Mouse (Mus musculus): ENCODE measurements around the gene Cmss1. TPM values are rescaled to one million over a fixed set of nuclear protein-coding genes. Genes with fewer than 3 reads are reported as not detected.

Gene Cmss1
- polyA plus RNA-seq, 1 experiment from 2014 or later: 52.5 TPM

DNA sequence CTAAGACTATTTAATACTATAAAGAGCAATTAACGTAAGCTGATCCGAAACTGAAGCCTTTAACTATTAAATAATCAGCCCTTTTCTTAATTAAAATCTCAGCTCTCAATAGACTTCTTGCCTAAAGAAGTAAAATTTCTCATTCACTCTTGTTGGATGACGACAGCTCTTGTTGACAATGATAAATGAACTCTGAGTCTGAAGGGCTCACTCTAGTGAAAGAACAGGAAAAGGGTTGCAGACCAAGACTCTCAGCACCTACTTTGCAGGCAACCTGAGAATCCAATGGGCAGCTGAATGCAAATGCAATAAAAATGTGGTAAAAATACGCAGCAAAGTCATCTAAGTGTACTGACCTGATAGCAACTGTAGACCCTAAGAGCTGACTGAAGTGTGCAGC, 81.2 kb downstream of the Cmss1 start:
- no peaks in the 10 kb centered on the region for H3K9me3 ChIP-seq (ENCODE audit: control insufficient read depth, low read length)
- ATAC-seq (replicated peaks; ENCODE audit: low FRiP score) (no peak), DNase-seq (ENCODE audit: low spot score) (no peak)
- 83% methylated on average over 4 of the region's 4 CpGs for WGBS
- H3K4me1 ChIP-seq (replicated peaks; ENCODE audit: control insufficient read depth, insufficient read depth, low read length): no peaks in the 10 kb centered on the region
- no peak overlapping the region for H3K27ac ChIP-seq (ENCODE audit: low read depth, low read length)
- H3K4me2 ChIP-seq (ENCODE audit: low read depth, low read length, severe bottlenecking): no peak overlapping the region
- H3K4me3 ChIP-seq (ENCODE audit: low read depth, low read length): no peak overlapping the region
- H3K27me3 ChIP-seq (ENCODE audit: control insufficient read depth, insufficient read depth, low read length): no peaks in the 10 kb centered on the region
- H3K36me3 ChIP-seq (ENCODE audit: control insufficient read depth, insufficient read depth, low read length): no peaks in the 10 kb centered on the region
- H3K9ac ChIP-seq (ENCODE audit: low read length): no peak overlapping the region

DNA sequence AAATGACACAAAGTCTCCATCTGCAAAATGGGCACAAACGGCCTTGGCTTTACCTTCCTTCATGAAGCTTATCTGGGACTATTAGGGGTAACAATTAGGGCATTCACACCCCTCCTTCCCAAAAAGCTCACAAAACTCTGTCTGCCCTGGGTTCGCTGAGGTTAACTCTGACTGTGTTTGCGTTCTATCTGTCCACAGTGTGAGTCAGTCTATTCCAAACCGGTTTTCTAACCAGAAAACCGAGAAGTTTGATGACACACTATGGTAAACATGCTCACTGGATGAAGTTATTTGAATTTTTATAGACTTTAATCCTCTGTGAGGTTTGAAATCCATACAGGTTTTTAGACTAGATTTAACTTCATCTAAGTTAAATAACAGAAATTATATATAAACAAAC, 81.6 kb downstream of the Cmss1 start:
- H3K9ac ChIP-seq (ENCODE audit: low read length): no peak overlapping the region
- H3K4me2 ChIP-seq (ENCODE audit: low read depth, low read length, severe bottlenecking): no peak overlapping the region
- DNase-seq (ENCODE audit: low spot score) (no peak), ATAC-seq (replicated peaks; ENCODE audit: low FRiP score) (no peak)
- no peaks in the 10 kb centered on the region for H3K9me3 ChIP-seq (ENCODE audit: control insufficient read depth, low read length)
- no peaks in the 10 kb centered on the region for H3K27me3 ChIP-seq (ENCODE audit: control insufficient read depth, insufficient read depth, low read length)
- no peaks in the 10 kb centered on the region for H3K4me1 ChIP-seq (replicated peaks; ENCODE audit: control insufficient read depth, insufficient read depth, low read length)
- H3K4me3 ChIP-seq (ENCODE audit: low read depth, low read length): no peak overlapping the region
- no peaks in the 10 kb centered on the region for H3K36me3 ChIP-seq (ENCODE audit: control insufficient read depth, insufficient read depth, low read length)
- 81% methylated on average over 5 of the region's 5 CpGs for WGBS
- H3K27ac ChIP-seq (ENCODE audit: low read depth, low read length): no peak overlapping the region

DNA sequence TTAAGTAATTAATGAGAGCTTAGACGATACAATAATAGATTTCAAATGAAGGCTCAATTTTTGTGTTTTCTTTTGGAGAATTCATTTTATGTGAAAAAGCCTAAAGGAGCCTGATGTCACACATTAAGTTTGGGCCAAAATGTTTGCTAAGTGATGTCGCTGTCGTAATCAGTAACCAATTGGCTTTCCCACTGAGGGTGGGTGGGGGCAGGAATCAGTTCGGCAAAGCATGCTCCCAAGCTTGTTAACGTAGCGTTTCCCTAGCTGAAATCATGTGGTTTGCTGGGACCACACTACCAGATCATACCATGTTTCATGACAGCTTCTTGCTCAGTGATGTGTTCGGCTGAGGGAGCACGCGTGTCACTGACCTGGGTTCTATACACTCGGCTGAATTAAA, 91.0 kb downstream of the Cmss1 start:
- no peaks in the 10 kb centered on the region for H3K9me3 ChIP-seq (ENCODE audit: control insufficient read depth, low read length)
- no peaks in the 10 kb centered on the region for H3K4me1 ChIP-seq (replicated peaks; ENCODE audit: control insufficient read depth, insufficient read depth, low read length)
- H3K9ac ChIP-seq (ENCODE audit: low read length): no peak overlapping the region
- DNase-seq (ENCODE audit: low spot score) (no peak), ATAC-seq (replicated peaks; ENCODE audit: low FRiP score) (no peak)
- H3K27me3 ChIP-seq (ENCODE audit: control insufficient read depth, insufficient read depth, low read length): no peaks in the 10 kb centered on the region
- H3K36me3 ChIP-seq (ENCODE audit: control insufficient read depth, insufficient read depth, low read length): no peaks in the 10 kb centered on the region
- WGBS: 90% methylated on average over 10 of the region's 10 CpGs
- no peak overlapping the region for H3K4me2 ChIP-seq (ENCODE audit: low read depth, low read length, severe bottlenecking)
- no peak overlapping the region for H3K27ac ChIP-seq (ENCODE audit: low read depth, low read length)
- no peak overlapping the region for H3K4me3 ChIP-seq (ENCODE audit: low read depth, low read length)

DNA sequence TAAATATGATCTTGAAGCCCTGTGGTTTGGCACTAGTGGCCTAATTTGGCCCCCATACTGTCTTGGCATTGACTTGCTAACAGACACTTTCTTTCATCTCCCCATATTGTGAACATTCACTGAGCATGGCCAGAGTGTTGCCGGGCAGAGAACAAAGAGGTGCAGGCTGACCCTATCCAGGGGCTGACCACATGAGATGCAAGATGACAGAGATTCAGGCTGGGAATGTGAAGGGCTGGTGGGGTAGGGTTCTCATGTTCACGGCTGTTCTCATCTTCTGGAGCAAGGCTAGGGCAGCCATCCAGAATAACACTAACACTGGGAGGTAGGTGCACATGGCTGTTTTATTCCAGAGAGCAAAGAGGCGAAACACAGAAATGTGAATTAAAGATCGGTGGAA, 92.3 kb downstream of the Cmss1 start:
- WGBS: 74% methylated on average over 4 of the region's 4 CpGs
- H3K27me3 ChIP-seq (ENCODE audit: control insufficient read depth, insufficient read depth, low read length): no peaks in the 10 kb centered on the region
- H3K4me1 ChIP-seq (replicated peaks; ENCODE audit: control insufficient read depth, insufficient read depth, low read length): no peaks in the 10 kb centered on the region
- H3K4me3 ChIP-seq (ENCODE audit: low read depth, low read length): no peak overlapping the region
- ATAC-seq (replicated peaks; ENCODE audit: low FRiP score): no peak
- DNase-seq (ENCODE audit: low spot score): no peak
- no peak overlapping the region for H3K27ac ChIP-seq (ENCODE audit: low read depth, low read length)
- H3K4me2 ChIP-seq (ENCODE audit: low read depth, low read length, severe bottlenecking): no peak overlapping the region
- H3K36me3 ChIP-seq (ENCODE audit: control insufficient read depth, insufficient read depth, low read length): no peaks in the 10 kb centered on the region
- no peak overlapping the region for H3K9ac ChIP-seq (ENCODE audit: low read length)
- H3K9me3 ChIP-seq (ENCODE audit: control insufficient read depth, low read length): no peaks in the 10 kb centered on the region

DNA sequence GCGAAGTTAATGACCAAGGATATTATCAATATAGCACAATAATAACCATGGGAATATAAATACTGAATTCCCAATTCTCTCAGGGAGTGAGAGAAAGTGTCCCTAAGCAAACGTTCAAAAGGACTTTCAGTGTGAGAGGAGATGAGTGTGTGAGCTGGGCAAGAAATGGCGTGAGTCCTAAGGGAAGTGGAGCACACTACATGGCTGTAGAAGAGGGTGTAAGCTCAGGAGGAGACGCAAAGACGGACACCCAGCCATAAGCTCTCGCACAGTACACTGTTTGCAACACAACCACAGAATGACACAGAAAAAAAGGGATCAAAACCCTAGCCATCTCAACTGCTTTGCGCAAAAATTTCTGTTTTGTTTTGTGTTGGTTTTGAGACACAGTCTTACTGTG, 93.1 kb downstream of the Cmss1 start:
- ATAC-seq (replicated peaks; ENCODE audit: low FRiP score) (no peak), DNase-seq (ENCODE audit: low spot score) (no peak)
- no peaks in the 10 kb centered on the region for H3K4me1 ChIP-seq (replicated peaks; ENCODE audit: control insufficient read depth, insufficient read depth, low read length)
- 87% methylated on average over 7 of the region's 7 CpGs for WGBS
- H3K36me3 ChIP-seq (ENCODE audit: control insufficient read depth, insufficient read depth, low read length): no peaks in the 10 kb centered on the region
- no peak overlapping the region for H3K4me2 ChIP-seq (ENCODE audit: low read depth, low read length, severe bottlenecking)
- H3K9ac ChIP-seq (ENCODE audit: low read length): no peak overlapping the region
- no peaks in the 10 kb centered on the region for H3K27me3 ChIP-seq (ENCODE audit: control insufficient read depth, insufficient read depth, low read length)
- no peak overlapping the region for H3K27ac ChIP-seq (ENCODE audit: low read depth, low read length)
- H3K9me3 ChIP-seq (ENCODE audit: control insufficient read depth, low read length): no peaks in the 10 kb centered on the region
- no peak overlapping the region for H3K4me3 ChIP-seq (ENCODE audit: low read depth, low read length)

DNA sequence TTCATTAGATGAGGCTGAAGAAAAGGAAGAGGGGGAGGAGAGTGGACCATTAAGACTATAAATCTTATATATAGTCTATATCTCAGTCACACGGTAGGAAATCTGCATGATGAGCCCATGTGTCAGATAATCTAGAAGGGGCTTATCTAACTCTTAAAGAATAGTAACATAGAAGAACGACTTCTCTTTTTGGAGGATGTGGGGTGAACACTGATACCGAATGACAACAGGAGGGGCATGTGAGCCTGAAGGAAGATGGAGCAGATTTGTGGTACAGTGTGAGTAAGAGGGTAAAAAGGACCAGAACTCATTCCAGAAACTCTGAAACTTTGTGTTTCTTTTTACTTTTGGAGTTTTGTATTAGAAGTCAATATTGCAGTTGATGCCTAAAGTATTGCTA, 97.6 kb downstream of the Cmss1 start:
- DNase-seq (ENCODE audit: low spot score) (no peak), ATAC-seq (replicated peaks; ENCODE audit: low FRiP score) (no peak)
- Histone ChIP-seq H3K27me3 (ENCODE audit: control insufficient read depth, insufficient read depth, low read length) (no peaks in the 10 kb centered on the region), H3K9ac (ENCODE audit: low read length) (no peak overlapping the region), H3K4me3 (ENCODE audit: low read depth, low read length) (no peak overlapping the region), H3K36me3 (ENCODE audit: control insufficient read depth, insufficient read depth, low read length) (no peaks in the 10 kb centered on the region), H3K9me3 (ENCODE audit: control insufficient read depth, low read length) (no peaks in the 10 kb centered on the region), H3K27ac (ENCODE audit: low read depth, low read length) (no peak overlapping the region), H3K4me2 (ENCODE audit: low read depth, low read length, severe bottlenecking) (no peak overlapping the region), H3K4me1 (replicated peaks; ENCODE audit: control insufficient read depth, insufficient read depth, low read length) (no peaks in the 10 kb centered on the region)
- WGBS: 93% methylated on average over 3 of the region's 3 CpGs

DNA sequence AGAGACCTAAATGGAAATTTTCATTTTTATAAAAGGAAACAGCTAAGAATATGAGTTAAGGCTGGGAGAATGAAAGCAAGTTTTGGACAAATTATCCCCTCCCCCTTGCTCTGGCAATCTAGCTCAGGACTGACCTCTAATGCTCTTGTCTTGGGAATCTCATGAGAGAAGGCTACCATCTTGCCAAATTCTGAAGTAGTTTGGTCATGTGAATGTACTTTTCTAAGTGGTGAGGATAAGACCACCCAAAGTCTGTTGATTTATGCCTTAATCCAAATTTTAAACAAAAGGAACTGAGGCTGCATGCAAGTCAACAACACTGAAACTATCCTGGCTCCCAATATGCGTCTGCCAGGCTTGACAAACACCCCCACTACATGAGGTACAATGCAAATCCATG, 98.3 kb downstream of the Cmss1 start:
- Histone ChIP-seq H3K27ac (ENCODE audit: low read depth, low read length) (no peak overlapping the region), H3K9me3 (ENCODE audit: control insufficient read depth, low read length) (no peaks in the 10 kb centered on the region), H3K4me2 (ENCODE audit: low read depth, low read length, severe bottlenecking) (no peak overlapping the region), H3K4me3 (ENCODE audit: low read depth, low read length) (no peak overlapping the region), H3K9ac (ENCODE audit: low read length) (no peak overlapping the region), H3K36me3 (ENCODE audit: control insufficient read depth, insufficient read depth, low read length) (no peaks in the 10 kb centered on the region), H3K27me3 (ENCODE audit: control insufficient read depth, insufficient read depth, low read length) (no peaks in the 10 kb centered on the region), H3K4me1 (replicated peaks; ENCODE audit: control insufficient read depth, insufficient read depth, low read length) (no peaks in the 10 kb centered on the region)
- ATAC-seq (replicated peaks; ENCODE audit: low FRiP score): no peak
- 86% methylated on average over 1 of the region's 1 CpGs for WGBS
- DNase-seq (ENCODE audit: low spot score): no peak

DNA sequence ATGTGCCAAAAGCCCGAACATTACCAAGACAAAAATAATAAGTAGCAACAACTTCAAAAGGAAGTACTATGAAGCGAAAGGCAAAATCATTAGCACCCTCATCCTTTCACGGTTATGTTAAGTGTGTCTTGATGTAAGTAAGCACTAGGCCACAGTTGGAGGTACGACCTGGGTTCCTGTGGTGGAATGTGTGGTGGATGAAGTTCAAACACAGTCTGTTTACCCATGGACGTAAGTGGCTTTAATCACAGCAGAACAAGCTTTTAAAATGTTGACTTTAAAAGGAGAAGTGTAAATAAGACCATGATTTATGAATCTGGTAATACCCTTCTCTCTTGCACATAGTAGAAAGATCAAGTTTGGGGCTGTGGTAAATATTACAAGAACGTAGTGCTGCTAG, 100.5 kb downstream of the Cmss1 start:
- no peak overlapping the region for H3K4me2 ChIP-seq (ENCODE audit: low read depth, low read length, severe bottlenecking)
- H3K9ac ChIP-seq (ENCODE audit: low read length): no peak overlapping the region
- 90% methylated on average over 6 of the region's 6 CpGs for WGBS
- H3K36me3 ChIP-seq (ENCODE audit: control insufficient read depth, insufficient read depth, low read length): no peaks in the 10 kb centered on the region
- no peaks in the 10 kb centered on the region for H3K9me3 ChIP-seq (ENCODE audit: control insufficient read depth, low read length)
- H3K4me1 ChIP-seq (replicated peaks; ENCODE audit: control insufficient read depth, insufficient read depth, low read length): no peaks in the 10 kb centered on the region
- no peak overlapping the region for H3K4me3 ChIP-seq (ENCODE audit: low read depth, low read length)
- DNase-seq (ENCODE audit: low spot score) (no peak), ATAC-seq (replicated peaks; ENCODE audit: low FRiP score) (no peak)
- H3K27ac ChIP-seq (ENCODE audit: low read depth, low read length): no peak overlapping the region
- no peaks in the 10 kb centered on the region for H3K27me3 ChIP-seq (ENCODE audit: control insufficient read depth, insufficient read depth, low read length)

DNA sequence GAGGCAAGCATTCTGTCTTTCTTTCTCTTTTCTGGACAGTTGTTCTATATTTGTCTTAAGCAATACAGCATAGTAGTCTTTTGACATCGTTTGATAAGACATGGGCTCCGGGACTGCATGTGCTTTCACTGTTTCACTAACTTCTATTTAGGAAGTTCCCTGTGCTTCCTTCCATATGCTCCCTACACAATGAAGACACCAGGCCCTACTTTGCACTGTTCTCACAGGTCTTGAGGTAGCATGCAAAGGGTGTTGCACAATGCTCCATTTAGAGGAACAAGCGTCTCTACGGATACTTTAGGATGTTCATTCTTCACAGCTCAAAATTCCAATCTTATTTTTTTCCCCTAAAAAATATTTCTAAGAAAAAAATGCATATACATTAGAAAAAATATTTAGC, 101.9 kb downstream of the Cmss1 start:
- no peaks in the 10 kb centered on the region for H3K36me3 ChIP-seq (ENCODE audit: control insufficient read depth, insufficient read depth, low read length)
- H3K27ac ChIP-seq (ENCODE audit: low read depth, low read length): no peak overlapping the region
- H3K9ac ChIP-seq (ENCODE audit: low read length): no peak overlapping the region
- H3K27me3 ChIP-seq (ENCODE audit: control insufficient read depth, insufficient read depth, low read length): no peaks in the 10 kb centered on the region
- H3K4me2 ChIP-seq (ENCODE audit: low read depth, low read length, severe bottlenecking): no peak overlapping the region
- DNase-seq (ENCODE audit: low spot score) (no peak), ATAC-seq (replicated peaks; ENCODE audit: low FRiP score) (no peak)
- H3K4me3 ChIP-seq (ENCODE audit: low read depth, low read length): no peak overlapping the region
- 93% methylated on average over 4 of the region's 4 CpGs for WGBS
- no peaks in the 10 kb centered on the region for H3K9me3 ChIP-seq (ENCODE audit: control insufficient read depth, low read length)
- H3K4me1 ChIP-seq (replicated peaks; ENCODE audit: control insufficient read depth, insufficient read depth, low read length): no peaks in the 10 kb centered on the region

All from forebrain, embryonic 11.5 days (tissue).